Mouse (Mus musculus): ENCODE data around the gene Rnasel. TPM values are rescaled to one million over a fixed set of nuclear protein-coding genes. Genes with fewer than 3 reads are reported as not detected.

Rnasel gene
- polyA plus RNA-seq, 2 experiments: 15.6 to 17.8 TPM

DNA sequence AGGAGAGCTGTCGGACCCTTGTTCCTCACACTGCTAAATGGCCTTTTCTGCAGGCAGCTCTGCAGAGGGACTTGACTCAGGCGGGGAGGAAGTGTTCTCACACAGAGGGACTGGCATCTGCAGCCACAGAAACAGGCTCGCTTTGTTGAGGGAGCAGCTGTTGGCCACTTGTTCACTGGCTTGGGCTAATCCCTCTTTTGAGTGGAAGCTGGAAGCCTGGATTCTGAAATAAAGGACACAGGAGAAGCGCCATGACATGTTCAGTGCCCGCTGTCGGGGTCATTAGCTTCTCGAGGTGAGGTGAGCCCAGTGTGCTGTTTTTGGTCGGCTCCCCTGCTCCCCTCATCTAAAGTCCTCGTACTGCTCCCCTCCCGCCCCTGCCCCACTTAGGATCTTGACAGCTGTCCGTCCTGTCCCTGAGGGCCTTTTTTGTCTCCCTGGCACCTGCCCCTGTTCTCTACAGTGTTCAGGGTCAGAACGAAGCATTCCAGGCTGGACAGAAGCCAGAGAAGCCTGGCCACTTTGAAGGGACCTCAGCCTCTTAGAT, 45.7 kb upstream of the Rnasel start:
- Histone ChIP-seq H3K27me3 (ENCODE audit: control insufficient read depth, insufficient read depth, low read length) (no peaks in the 10 kb centered on the region), H3K4me2 (ENCODE audit: low read depth) (no peak overlapping the region), H3K9ac (replicated peaks) (no peak overlapping the region), H3K36me3 (replicated peaks; ENCODE audit: control insufficient read depth, insufficient read depth, low read depth) (no peaks in the 10 kb centered on the region), H3K27ac (no peak overlapping the region), H3K9me3 (ENCODE audit: control insufficient read depth, low read length) (no peaks in the 10 kb centered on the region), H3K4me1 (replicated peaks; ENCODE audit: control insufficient read depth in 2 of 2, insufficient read depth in 2 of 2, low read length in 1 of 2) (no peaks in the 10 kb centered on the region), H3K4me3 (ENCODE audit: insufficient read depth in 1 of 2, low read depth in 2 of 2, low read length in 2 of 2) (no peak overlapping the region)
- 14% methylated on average over 12 of the region's 12 CpGs for WGBS (ENCODE audit: insufficient replicate concordance)
- ATAC-seq (ENCODE audit: insufficient read depth): no peak
- no peak for TF ChIP-seq CTCF (IDR thresholded peaks at IDR 0.05; ENCODE audit: low read depth)
- TF ChIP-seq EP300 (IDR thresholded peaks at IDR 0.05; ENCODE audit: low read depth): no peak
- no peak for DNase-seq (ENCODE audit: low read depth in 3 of 3, low spot score in 3 of 3)

DNA sequence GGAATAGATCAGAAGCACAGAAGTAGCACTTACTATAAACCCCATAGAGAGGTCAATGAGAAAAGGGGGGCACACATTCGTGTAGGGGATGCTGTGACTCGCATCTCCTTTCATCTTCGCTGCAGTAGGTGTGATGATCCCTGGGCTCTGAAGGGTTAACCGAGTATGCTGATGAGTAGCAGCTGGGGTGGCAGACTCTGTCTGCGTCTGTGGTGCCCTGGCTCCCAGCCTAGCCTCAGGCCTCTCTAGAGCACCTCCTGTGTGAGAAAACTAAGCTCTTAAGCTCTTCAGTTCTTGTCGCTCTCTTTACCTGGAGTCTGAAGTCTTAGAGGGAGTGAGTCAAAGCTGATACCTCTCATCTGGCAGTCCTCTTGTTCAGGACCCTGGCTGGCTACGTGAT, 45.1 kb upstream of the Rnasel start:
- WGBS (ENCODE audit: insufficient replicate concordance): 27% methylated on average over 7 of the region's 7 CpGs
- Histone ChIP-seq H3K27ac (no peak overlapping the region), H3K4me1 (replicated peaks; ENCODE audit: control insufficient read depth in 2 of 2, insufficient read depth in 2 of 2, low read length in 1 of 2) (no peaks in the 10 kb centered on the region), H3K36me3 (replicated peaks; ENCODE audit: control insufficient read depth, insufficient read depth, low read depth) (no peaks in the 10 kb centered on the region), H3K4me3 (ENCODE audit: insufficient read depth in 1 of 2, low read depth in 2 of 2, low read length in 2 of 2) (no peak overlapping the region), H3K9ac (replicated peaks) (no peak overlapping the region), H3K27me3 (ENCODE audit: control insufficient read depth, insufficient read depth, low read length) (no peaks in the 10 kb centered on the region), H3K9me3 (ENCODE audit: control insufficient read depth, low read length) (no peaks in the 10 kb centered on the region), H3K4me2 (ENCODE audit: low read depth) (no peak overlapping the region)
- DNase-seq (ENCODE audit: low read depth in 3 of 3, low spot score in 3 of 3) (no peak), ATAC-seq (ENCODE audit: insufficient read depth) (no peak)
- TF ChIP-seq CTCF (IDR thresholded peaks at IDR 0.05; ENCODE audit: low read depth): no peak

GRCm38 (mm10) chr1:153704996-153705395, 44.2 kb upstream of the Rnasel start:
- no peaks in the 10 kb centered on the region for H3K36me3 ChIP-seq (replicated peaks; ENCODE audit: control insufficient read depth, insufficient read depth, low read depth)
- H3K9me3 ChIP-seq (ENCODE audit: control insufficient read depth, low read length): no peaks in the 10 kb centered on the region
- no peaks in the 10 kb centered on the region for H3K4me1 ChIP-seq (replicated peaks; ENCODE audit: control insufficient read depth in 2 of 2, insufficient read depth in 2 of 2, low read length in 1 of 2)
- H3K9ac ChIP-seq (replicated peaks): no peak overlapping the region
- no peak for DNase-seq (ENCODE audit: low read depth in 3 of 3, low spot score in 3 of 3)
- TF ChIP-seq CTCF (IDR thresholded peaks at IDR 0.05; ENCODE audit: low read depth): no peak
- no peak for TF ChIP-seq EP300 (IDR thresholded peaks at IDR 0.05; ENCODE audit: low read depth)
- H3K4me2 ChIP-seq (ENCODE audit: low read depth): no peak overlapping the region
- H3K27ac ChIP-seq: no peak overlapping the region
- H3K4me3 ChIP-seq (ENCODE audit: insufficient read depth in 1 of 2, low read depth in 2 of 2, low read length in 2 of 2): no peak overlapping the region
- no peaks in the 10 kb centered on the region for H3K27me3 ChIP-seq (ENCODE audit: control insufficient read depth, insufficient read depth, low read length)
- no peak for ATAC-seq (ENCODE audit: insufficient read depth)
- 42% methylated on average over 3 of the region's 3 CpGs for WGBS (ENCODE audit: insufficient replicate concordance)

- 55% methylated on average over 5 of the region's 5 CpGs for WGBS (ENCODE audit: insufficient replicate concordance)
- Histone ChIP-seq H3K27ac (no peak overlapping the region), H3K9ac (replicated peaks) (no peak overlapping the region), H3K4me1 (replicated peaks; ENCODE audit: control insufficient read depth in 2 of 2, insufficient read depth in 2 of 2, low read length in 1 of 2) (no peaks in the 10 kb centered on the region), H3K27me3 (ENCODE audit: control insufficient read depth, insufficient read depth, low read length) (no peaks in the 10 kb centered on the region), H3K4me2 (ENCODE audit: low read depth) (no peak overlapping the region), H3K9me3 (ENCODE audit: control insufficient read depth, low read length) (no peaks in the 10 kb centered on the region), H3K4me3 (ENCODE audit: insufficient read depth in 1 of 2, low read depth in 2 of 2, low read length in 2 of 2) (no peak overlapping the region), H3K36me3 (replicated peaks; ENCODE audit: control insufficient read depth, insufficient read depth, low read depth) (no peaks in the 10 kb centered on the region)
- DNase-seq (ENCODE audit: low read depth in 3 of 3, low spot score in 3 of 3) (no peak), ATAC-seq (ENCODE audit: insufficient read depth) (no peak)
- no peak for TF ChIP-seq EP300 (IDR thresholded peaks at IDR 0.05; ENCODE audit: low read depth)
- no peak for TF ChIP-seq CTCF (IDR thresholded peaks at IDR 0.05; ENCODE audit: low read depth)
These were observed 40.6 kb upstream of the Rnasel start for GRCm38 (mm10) chr1:153708626-153709025.

- 10% methylated on average over 5 of the region's 5 CpGs for WGBS (ENCODE audit: insufficient replicate concordance)
- H3K4me3 ChIP-seq (ENCODE audit: insufficient read depth in 1 of 2, low read depth in 2 of 2, low read length in 2 of 2): no peak overlapping the region
- H3K4me1 ChIP-seq (replicated peaks; ENCODE audit: control insufficient read depth in 2 of 2, insufficient read depth in 2 of 2, low read length in 1 of 2): no peaks in the 10 kb centered on the region
- no peaks in the 10 kb centered on the region for H3K9me3 ChIP-seq (ENCODE audit: control insufficient read depth, low read length)
- TF ChIP-seq EP300 (IDR thresholded peaks at IDR 0.05; ENCODE audit: low read depth) (no peak), CTCF (IDR thresholded peaks at IDR 0.05; ENCODE audit: low read depth) (no peak)
- H3K9ac ChIP-seq (replicated peaks): no peak overlapping the region
- DNase-seq (ENCODE audit: low read depth in 3 of 3, low spot score in 3 of 3) (no peak), ATAC-seq (ENCODE audit: insufficient read depth) (no peak)
- no peak overlapping the region for H3K4me2 ChIP-seq (ENCODE audit: low read depth)
- no peaks in the 10 kb centered on the region for H3K36me3 ChIP-seq (replicated peaks; ENCODE audit: control insufficient read depth, insufficient read depth, low read depth)
- H3K27me3 ChIP-seq (ENCODE audit: control insufficient read depth, insufficient read depth, low read length): no peaks in the 10 kb centered on the region
- H3K27ac ChIP-seq: no peak overlapping the region
These were observed 39.8 kb upstream of the Rnasel start for GRCm38 (mm10) chr1:153709451-153709850.
